Mouse (Mus musculus) kidney, postnatal 36 days (tissue): Measurements from ENCODE around the gene Wnt3a.

ENCODE experiments used
- DNase-seq, 2 experiments: peaks; one replicate each; pipeline ENCODE4 v3.0.0; 2021 to 2022; ENCODE audit warnings: mixed read lengths in 2 of 2

Wnt3a gene

GRCm38 (mm10) chr11:59262308-59262707 lies 28.2 kb downstream of the Wnt3a start:
- DNase-seq = no peak

DNA sequence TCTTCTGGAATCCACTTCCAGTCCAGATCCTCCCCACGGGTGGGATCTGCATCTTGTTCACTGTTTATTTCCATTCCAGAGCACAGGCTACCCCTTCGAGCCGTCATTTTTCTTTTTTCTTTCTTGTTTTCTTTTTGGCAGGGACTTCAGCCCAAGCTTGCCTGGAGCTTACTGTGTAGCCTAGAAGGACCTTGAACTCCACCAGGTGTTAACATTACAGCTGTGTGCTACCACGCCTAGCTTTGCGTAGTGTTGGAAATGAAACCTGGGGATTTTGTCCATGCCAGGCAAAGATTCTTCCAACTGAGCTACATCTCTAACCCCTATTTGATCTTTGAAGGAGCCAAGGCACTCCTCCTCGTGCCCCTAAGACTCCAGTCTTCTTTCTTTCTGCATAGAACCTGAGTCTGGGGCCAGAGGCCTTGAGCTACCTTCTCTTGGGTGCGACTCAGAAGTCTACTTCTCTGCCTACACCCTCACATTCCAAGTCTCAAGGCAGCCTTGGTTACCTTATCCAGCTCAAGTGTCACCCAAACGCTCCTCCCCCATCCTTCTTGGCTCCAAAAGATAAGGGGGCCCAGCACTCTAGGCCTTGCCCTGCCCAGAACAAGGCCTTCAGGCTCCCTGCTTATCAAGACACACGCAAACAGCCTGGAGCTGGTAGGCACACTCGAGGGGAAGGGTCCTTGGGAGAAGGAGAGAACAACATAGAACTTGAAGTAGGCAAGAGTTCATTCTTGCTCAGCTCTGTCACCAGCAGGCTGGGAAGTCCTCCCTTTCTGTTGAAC lies 29.7 kb downstream of the Wnt3a start:
- DNase-seq = no peak

GRCm38 (mm10) chr11:59259647-59260046 lies 30.9 kb downstream of the Wnt3a start:
- no peak for DNase-seq

- DNase-seq = no peak
Observed at GRCm38 (mm10) chr11:59248101-59248500, 42.5 kb downstream of the Wnt3a start.

DNA sequence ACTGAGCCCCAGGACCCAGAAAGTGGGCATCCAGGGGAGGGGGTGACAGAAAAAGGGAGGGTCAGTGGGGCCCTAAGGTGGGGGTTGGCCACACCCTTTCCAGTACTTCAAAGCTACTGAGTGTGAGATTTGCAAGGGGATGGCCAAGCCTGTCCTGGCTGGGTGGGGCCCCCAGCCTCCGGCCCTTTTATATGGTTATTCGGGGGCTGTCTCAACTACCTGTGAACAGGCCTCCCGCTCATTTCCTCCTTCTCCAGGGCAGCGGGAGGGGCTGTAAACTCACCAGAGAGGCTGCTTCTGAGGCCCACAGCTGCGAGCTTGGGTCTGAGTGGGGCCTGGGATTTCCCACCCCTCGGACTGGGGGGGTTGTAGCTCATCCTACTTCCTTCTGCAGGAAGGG lies 46.7 kb downstream of the Wnt3a start:
- no peak for DNase-seq

DNA sequence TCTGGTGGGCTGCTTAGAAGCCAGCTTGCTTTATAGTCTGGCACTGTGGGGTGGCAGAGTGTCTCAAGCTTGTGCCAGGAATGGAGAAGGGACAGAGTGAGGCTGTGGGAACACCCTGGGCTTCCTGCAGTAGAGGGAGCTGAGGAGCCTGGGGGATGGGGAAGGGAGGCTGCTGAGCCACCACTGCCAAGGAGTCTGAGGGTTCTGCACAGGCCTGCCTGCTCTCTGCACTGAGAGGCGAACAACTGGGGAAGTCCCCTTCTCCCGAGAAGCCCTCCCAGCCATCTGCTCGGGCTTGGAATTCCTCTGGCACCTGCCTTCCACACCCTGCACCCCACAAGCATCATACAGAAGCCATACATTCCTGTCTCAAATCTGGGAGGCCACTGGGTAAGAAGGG lies 48.7 kb downstream of the Wnt3a start:
- no peak for DNase-seq

DNA sequence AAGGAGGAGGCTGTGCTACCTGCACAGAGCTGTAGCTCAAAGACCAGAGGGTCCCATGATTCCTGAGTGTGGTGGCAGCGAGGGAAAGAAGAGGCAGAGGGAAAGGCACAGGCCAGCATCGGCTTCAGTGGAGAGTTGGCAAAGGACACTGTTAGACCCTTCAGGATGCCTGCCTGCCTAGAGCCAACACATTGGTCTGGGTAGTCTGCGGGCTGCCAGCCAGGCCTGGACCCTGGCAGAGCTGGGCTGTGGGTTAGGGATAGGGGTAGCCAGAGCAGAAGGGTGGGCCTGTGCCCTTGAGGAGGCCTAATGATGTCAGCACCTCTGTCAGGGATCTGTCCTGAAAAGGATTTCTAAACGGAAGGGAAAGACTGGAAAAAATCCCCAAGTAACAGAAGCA lies 50.8 kb downstream of the Wnt3a start:
- DNase-seq = no peak

DNA sequence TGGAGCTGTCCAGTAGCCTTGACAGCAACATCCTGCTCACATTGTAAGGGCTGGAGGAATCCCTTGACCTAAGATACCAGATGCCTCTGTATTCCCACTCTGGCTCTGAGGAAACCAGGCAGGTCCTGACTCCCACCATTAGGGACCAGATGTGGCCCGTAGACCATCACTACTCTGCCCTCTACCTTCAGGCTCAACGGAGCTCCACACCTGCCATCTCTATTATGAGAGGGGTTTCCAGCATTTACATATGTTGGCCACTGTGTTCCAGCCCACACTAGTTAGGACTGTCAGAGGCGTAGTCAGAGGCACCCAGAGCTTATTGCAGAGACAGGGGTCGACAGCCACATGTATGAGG lies 51.1 kb downstream of the Wnt3a start:
- DNase-seq = no peak

DNA sequence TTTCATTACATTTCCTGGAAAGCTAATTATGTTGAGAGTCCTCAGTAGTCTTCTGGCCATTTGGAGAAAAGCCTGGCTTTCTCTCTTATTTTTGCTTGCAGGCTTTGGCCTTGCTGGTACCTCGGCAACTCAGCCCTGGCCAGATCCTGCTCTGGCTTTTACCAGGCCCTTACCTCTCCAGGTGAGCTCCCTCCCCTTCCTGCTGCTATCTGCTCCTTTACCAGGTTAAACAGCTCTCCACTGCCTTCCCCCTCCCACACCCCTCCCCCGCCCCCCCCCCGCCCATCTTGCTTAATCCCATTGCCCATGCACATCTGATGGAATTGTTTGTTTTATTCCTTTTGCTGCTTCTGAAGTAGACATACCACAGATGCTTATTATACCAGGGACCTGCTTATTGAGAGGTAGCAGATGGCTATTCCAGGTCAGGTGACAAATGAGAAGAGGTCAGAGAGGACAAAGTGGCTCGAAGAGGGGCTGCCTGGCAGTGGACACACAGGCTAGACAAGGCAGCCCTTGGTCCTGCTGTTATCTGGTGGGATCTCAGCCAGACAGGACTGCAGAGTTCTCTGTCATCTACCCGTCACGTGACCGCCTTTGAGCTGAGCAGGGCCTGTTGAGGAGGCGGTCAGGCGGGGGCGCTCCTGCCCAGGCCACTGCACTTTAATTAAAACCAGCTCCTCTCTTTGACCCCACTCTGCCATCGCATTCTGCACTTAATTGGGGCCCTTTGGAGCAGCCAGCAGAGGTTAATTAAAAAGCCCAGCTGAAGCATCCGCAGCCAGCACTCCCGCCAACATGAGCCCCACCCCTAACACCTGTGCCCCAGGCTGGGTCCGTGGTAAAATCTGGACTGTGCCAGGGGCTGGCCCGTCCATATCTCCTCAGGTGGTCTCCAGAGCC lies 51.8 kb downstream of the Wnt3a start:
- peak; percentile 77 to 87 for DNase-seq

- DNase-seq = no peak
Observed at GRCm38 (mm10) chr11:59232797-59233196, 57.8 kb downstream of the Wnt3a start.

DNA sequence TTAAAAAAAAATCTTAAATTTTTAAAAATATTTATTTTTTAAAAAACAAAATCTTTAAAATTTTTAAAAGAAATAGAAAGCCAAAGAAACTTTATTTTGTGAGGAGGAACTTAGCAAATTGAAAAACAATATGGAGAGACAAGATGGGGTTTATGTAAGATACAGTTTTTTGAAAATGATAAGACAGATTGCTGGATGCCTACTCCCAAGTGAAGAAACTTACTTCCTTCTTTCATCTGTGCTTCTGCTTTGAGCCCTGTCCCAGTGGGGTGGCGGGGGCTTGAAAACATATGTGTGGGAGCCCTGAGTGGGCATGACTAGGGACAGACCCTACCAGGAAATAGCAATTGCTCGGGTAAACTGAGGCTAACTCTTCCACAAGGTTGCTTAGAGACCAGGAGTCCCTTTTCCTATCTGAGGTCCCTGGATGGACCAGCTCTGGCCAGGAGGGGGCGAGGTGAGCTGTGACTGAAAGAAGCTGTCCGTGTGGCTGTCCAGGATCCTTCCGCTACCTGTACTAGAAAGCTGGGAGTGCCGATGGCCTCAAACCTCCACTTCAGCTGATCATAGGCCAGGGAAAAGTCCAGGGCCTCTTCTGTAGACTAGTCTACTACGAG lies 60.3 kb downstream of the Wnt3a start:
- peak; percentile 74 to 90 for DNase-seq

DNA sequence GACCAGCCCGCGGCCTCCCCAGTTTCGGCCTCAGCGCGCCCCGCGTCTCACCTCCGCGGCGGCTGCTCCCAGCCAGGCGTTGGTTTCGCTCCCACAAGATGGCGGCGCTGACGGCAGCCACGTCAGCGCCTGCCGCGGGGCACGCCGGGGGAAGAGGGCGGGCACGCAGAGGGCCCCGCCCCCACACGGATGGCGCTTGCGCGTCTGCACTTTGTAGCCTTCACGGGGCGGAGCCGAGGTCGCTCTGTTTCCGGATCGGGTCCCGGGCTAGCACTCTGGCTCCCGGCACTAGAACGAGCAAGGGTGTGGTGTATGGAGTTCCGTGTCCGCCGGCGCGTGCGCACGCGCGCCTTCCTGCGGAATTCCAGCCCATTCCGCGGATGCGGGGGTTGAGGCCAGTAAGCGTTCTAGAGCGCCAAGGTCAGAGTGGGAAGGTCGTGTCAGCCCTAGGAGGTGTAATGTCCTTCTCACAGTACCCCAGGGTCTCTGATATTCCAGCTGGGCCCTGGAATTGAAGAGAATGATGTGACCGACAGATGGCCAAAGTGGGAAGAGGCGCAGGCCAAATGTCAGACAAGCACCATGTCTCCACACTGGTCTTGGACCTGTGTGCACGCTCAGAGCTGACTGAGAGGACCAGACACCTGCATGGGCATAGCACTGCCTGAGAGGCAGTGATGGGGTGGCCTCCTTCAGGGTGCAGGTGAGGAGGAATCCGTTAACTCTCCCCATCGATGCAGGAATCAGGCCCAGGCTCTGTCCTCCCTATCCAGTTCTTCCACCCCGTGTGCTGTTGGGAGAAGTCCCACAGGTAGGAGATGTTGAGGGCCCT lies 62.2 kb downstream of the Wnt3a start, which contains the start of gene Arf1:
TSS of gene Arf1 (minus strand) at position 149 of the 832 bp plus-strand sequence.
- peak; percentile 97 to 99 for DNase-seq

GRCm38 (mm10) chr11:59227604-59228121 lies 62.9 kb downstream of the Wnt3a start:
- DNase-seq = peak in 1 of 2 experiments; percentile 51

DNA sequence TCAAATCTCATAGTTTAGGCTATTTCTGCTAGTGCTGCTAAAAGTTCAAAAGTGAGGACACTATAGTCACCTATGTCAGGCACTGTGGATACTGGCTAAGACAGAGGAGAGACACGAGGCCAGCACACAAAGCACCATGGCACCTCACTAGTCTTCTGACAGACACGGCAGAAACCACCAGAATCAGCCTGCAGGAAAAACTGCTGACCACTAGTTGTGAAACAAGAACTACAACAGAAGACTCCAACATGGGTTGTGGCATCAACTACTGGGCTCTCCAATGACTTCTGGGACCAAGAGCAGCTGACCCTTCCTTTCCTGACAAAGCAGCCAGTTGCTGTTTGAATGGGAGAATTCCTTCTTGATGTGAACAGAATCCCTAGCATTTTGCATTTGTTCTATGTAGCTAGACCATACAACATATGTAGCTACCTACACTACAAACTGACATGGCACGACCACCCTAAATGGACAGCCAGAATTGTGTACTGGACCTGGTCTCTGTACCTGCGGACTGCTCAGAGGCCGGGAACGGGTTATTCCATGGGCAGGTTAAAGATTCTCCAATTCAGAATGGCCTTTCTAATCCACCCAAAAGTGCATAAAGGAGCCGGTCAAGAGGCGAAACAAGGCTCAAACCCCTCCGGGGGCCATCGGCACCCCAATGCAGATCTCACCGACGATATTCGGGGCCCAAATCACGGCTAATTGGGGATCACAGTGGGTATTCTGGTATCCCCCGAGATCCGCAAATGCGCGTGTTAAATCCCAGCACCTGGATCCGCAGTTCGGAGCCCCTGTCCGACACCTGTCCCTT lies 63.6 kb downstream of the Wnt3a start:
- DNase-seq = peak; percentile 34 to 48

DNA sequence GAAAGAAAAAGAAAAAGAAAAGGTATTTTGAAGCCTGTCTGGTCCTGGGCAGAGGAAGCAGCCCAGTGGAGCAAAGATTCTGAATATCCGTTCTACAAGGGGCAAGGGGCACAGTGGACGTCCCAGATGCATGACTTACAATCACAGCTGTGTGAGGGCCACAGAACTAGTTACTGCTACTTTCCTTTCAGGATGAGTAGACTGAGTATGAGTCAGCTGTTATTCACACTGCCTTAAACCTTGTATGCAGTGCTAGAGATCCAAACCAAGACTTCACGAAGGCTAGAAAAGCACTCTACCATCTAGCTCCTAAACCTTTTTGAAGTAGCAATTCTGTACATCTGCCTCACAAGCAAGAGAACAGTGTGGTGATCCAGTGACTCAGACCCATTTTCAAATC lies 64.3 kb downstream of the Wnt3a start:
- DNase-seq = peak in 1 of 2 experiments; percentile 13

- no peak for DNase-seq
Observed at GRCm38 (mm10) chr11:59225167-59225566, 65.4 kb downstream of the Wnt3a start.

- no peak for DNase-seq
Observed at GRCm38 (mm10) chr11:59224470-59224869, 66.1 kb downstream of the Wnt3a start.

DNA sequence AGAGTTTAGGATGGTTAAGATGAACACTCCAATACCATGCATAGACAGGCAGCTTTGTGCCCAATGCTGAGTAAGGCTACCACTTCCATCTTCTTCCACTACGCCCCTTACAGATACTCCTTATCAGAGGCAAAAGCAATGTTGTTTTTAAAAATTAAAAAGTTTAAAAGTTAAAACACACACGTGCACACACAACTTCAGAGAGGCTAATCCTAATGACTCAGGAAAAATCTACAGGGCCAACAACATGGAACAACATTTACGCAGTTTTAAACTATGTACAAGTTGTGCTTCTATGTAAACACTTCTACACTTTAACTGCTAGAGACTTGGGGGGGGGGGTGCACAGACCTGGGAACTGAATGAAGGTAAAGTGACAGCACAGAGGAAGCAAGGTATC lies 66.5 kb downstream of the Wnt3a start:
- DNase-seq = no peak

DNA sequence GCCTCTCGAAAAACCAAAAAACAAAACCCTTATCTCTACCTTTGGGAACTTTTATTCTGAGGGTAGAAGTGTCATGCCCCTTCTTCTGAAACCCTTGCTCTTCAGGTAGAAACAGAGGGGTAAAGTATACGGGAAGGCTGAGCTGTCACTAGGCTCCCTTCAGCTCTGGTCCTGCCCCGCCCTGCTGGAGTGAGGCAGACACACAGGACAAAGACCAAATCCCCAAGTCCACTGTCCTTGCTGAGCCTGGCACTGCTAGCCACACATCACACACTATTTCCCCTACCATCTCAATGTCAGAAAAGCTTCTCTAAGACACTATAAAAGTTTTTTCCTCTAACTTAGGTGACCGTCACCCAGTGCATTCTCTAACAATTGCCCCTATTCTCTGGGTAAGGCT lies 68.2 kb downstream of the Wnt3a start:
- DNase-seq = peak; percentile 55 to 69

GRCm38 (mm10) chr11:59221604-59222003 lies 68.9 kb downstream of the Wnt3a start:
- no peak for DNase-seq

- peak; percentile 44 to 72 for DNase-seq
Observed at GRCm38 (mm10) chr11:59219064-59219463, 71.5 kb downstream of the Wnt3a start.
